In genomic region chr19:10486264-10486738, GRCm38 (mm10) we compare ENCODE assay signal across 8 mouse cellular contexts. TPM values are rescaled to one million over a fixed set of nuclear protein-coding genes. Genes with fewer than 3 reads are reported as not detected.
A peak's percentile ranks its signal among the peaks of the same experiment; 100 is the strongest.
DNase-seq lines count a peak whose midpoint lies in the region; ATAC-seq and TF ChIP-seq lines count a peak whose summit lies in the region.

No protein-coding gene starts in this region.

- peak; percentile 79 for ATAC-seq in midbrain, embryonic 15.5 days (replicated peaks)

- no peak for DNase-seq in testis, postnatal 10 days (ENCODE audit: low spot score)
- peak; percentile 72 to 73 for DNase-seq in cerebellum, postnatal 10 days
- DNase-seq in frontal cortex, postnatal 25 days (ENCODE audit: low spot score in 2 of 2): peak; percentile 25 to 36
- DNase-seq in kidney, adult 11 months: peak; percentile 44
- DNase-seq in limb, embryonic 10.5 days (ENCODE audit: low spot score): peak; percentile 62
- DNase-seq in spleen, postnatal 36 days (ENCODE audit: low spot score in 2 of 2): peak; percentile 9 to 16

- H3K9ac ChIP-seq in midbrain, embryonic 15.5 days: no peak overlapping the region

- WGBS in limb, embryonic 10.5 days: 22% methylated on average over 9 of the region's 9 CpGs
- WGBS in midbrain, embryonic 15.5 days: 22% methylated on average over 9 of the region's 9 CpGs

- H3K4me1 ChIP-seq in testis, adult 2 months (ENCODE audit: control insufficient read depth, insufficient read depth, low read length): peaks cover 8% of the 10 kb centered on the region
- H3K4me1 ChIP-seq in limb, embryonic 10.5 days: peaks cover 5% of the 10 kb centered on the region; the same call in 1 of the 2 replicates
- peaks cover 11% of the 10 kb centered on the region for H3K4me1 ChIP-seq in midbrain, embryonic 15.5 days

- peak; percentile 77 for TF ChIP-seq CTCF in testis, adult 2 months (IDR thresholded peaks at IDR 0.05; ENCODE audit: control insufficient read depth, insufficient read depth, insufficient replicate concordance, low read depth, low read length)

- no peak overlapping the region for H3K4me2 ChIP-seq in midbrain, embryonic 15.5 days

- H3K4me3 ChIP-seq in testis, adult 2 months (ENCODE audit: control insufficient read depth, low read depth, low read length): no peak overlapping the region
- H3K4me3 ChIP-seq in limb, embryonic 10.5 days: no peak overlapping the region
- H3K4me3 ChIP-seq in midbrain, embryonic 15.5 days: no peak overlapping the region

- H3K9me3 ChIP-seq in limb, embryonic 10.5 days (replicated peaks): no peaks in the 10 kb centered on the region
- no peaks in the 10 kb centered on the region for H3K9me3 ChIP-seq in midbrain, embryonic 15.5 days

- TF ChIP-seq POLR2A in testis, adult 2 months (IDR thresholded peaks at IDR 0.05; ENCODE audit: control insufficient read depth, low read depth, low read length): no peak

- no peaks in the 10 kb centered on the region for H3K36me3 ChIP-seq in testis, adult 2 months (ENCODE audit: control insufficient read depth, insufficient read depth, low read length)
- H3K36me3 ChIP-seq in limb, embryonic 10.5 days: no peaks in the 10 kb centered on the region
- H3K36me3 ChIP-seq in midbrain, embryonic 15.5 days (replicated peaks): no peaks in the 10 kb centered on the region

- H3K27ac ChIP-seq in testis, adult 2 months (ENCODE audit: control insufficient read depth, insufficient read depth, low read depth, low read length): no peak overlapping the region
- H3K27ac ChIP-seq in limb, embryonic 10.5 days: no peak overlapping the region
- H3K27ac ChIP-seq in midbrain, embryonic 15.5 days: no peak overlapping the region

- no peaks in the 10 kb centered on the region for H3K27me3 ChIP-seq in testis, adult 2 months (ENCODE audit: control insufficient read depth, insufficient read depth, low read length)
- peaks cover 10% of the 10 kb centered on the region; the same call in 1 of the 2 replicates for H3K27me3 ChIP-seq in limb, embryonic 10.5 days (ENCODE audit: low read depth, poor library complexity, severe bottlenecking)
- H3K27me3 ChIP-seq in midbrain, embryonic 15.5 days (replicated peaks): 0 out of 2 replicates have a peak, but pooled peaks cover 7% of the 10 kb centered on the region

RNA-seq across cellular contexts. Expression of gene Ppp1r32, which starts 3.6 kb away (rescaled TPM):
- polyA plus RNA-seq in testis, adult 2 months (2012; rRNA removed): 398 and 401 TPM in 2 replicates
- not detected in 2 replicates for polyA plus RNA-seq in limb, embryonic 10.5 days (2016; fragmentation: Nextera tagmentation; extraction: Ambion mirVana)
- polyA plus RNA-seq in midbrain, embryonic 15.5 days (2015; fragmentation: Nextera tagmentation; extraction: Ambion mirVana): 2.4 and 3.7 TPM in 2 replicates

RNA-seq across cellular contexts. Expression of gene Lrrc10b, which starts 29.0 kb away (rescaled TPM):
- polyA plus RNA-seq in testis, adult 2 months (2012; rRNA removed): 27.1 and 28.9 TPM in 2 replicates
- polyA plus RNA-seq in limb, embryonic 10.5 days (2016; fragmentation: Nextera tagmentation; extraction: Ambion mirVana): 0.11 TPM in 1 of 2 replicates, not detected in the other
- polyA plus RNA-seq in midbrain, embryonic 15.5 days (2015; fragmentation: Nextera tagmentation; extraction: Ambion mirVana): 1.7 and 2.4 TPM in 2 replicates

RNA-seq across cellular contexts. Expression of gene Cpsf7, which starts 38.8 kb away (rescaled TPM):
- polyA plus RNA-seq in testis, adult 2 months (2012; rRNA removed): 30.4 and 33.1 TPM in 2 replicates
- polyA plus RNA-seq in limb, embryonic 10.5 days (2016; fragmentation: Nextera tagmentation; extraction: Ambion mirVana): 53.7 and 58.2 TPM in 2 replicates
- polyA plus RNA-seq in midbrain, embryonic 15.5 days (2015; fragmentation: Nextera tagmentation; extraction: Ambion mirVana): 53.4 and 58.9 TPM in 2 replicates

RNA-seq across cellular contexts. Expression of gene Sdhaf2, which starts 39.6 kb away (rescaled TPM):
- polyA plus RNA-seq in testis, adult 2 months (2012; rRNA removed): 11.6 and 16.6 TPM in 2 replicates
- polyA plus RNA-seq in limb, embryonic 10.5 days (2016; fragmentation: Nextera tagmentation; extraction: Ambion mirVana): 64.7 and 70.2 TPM in 2 replicates
- polyA plus RNA-seq in midbrain, embryonic 15.5 days (2015; fragmentation: Nextera tagmentation; extraction: Ambion mirVana): 61.0 and 64.5 TPM in 2 replicates

Comparison
In these comparisons a context has a peak if more than half of its experiments do, and no peak if none do; other contexts are left out.
1. RNA of gene Ppp1r32, which starts 3.6 kb away (polyA plus RNA-seq): 398 to 401 TPM in testis, adult 2 months; 2.4 to 3.7 TPM in midbrain, embryonic 15.5 days and not detected in limb, embryonic 10.5 days; every median in the first group is over 10 times any median in the second.